Mouse (Mus musculus) brain, embryonic 14.5 days (tissue): ENCODE measurements around the gene Bpgm.

Experiments
- CTCF ChIP-seq: fragments of 200-500 bp; IDR thresholded peaks from 2 replicates; pipeline ENCODE4 v1.5.1; 2012; ENCODE audit warnings: inconsistent platforms, mild to moderate bottlenecking, moderate library complexity, borderline replicate concordance; ENCODE audit not compliant: insufficient read depth, insufficient read length; ENCODE audit errors: extremely low read depth
- POLR2A ChIP-seq: fragments of 200-500 bp; IDR thresholded peaks from 2 replicates; pipeline ENCODE4 v1.6.1; 2012; ENCODE audit warnings: mild to moderate bottlenecking, inconsistent platforms, borderline replicate concordance; ENCODE audit not compliant: poor library complexity, insufficient read depth, insufficient read length, severe bottlenecking; ENCODE audit errors: extremely low read depth

DNA sequence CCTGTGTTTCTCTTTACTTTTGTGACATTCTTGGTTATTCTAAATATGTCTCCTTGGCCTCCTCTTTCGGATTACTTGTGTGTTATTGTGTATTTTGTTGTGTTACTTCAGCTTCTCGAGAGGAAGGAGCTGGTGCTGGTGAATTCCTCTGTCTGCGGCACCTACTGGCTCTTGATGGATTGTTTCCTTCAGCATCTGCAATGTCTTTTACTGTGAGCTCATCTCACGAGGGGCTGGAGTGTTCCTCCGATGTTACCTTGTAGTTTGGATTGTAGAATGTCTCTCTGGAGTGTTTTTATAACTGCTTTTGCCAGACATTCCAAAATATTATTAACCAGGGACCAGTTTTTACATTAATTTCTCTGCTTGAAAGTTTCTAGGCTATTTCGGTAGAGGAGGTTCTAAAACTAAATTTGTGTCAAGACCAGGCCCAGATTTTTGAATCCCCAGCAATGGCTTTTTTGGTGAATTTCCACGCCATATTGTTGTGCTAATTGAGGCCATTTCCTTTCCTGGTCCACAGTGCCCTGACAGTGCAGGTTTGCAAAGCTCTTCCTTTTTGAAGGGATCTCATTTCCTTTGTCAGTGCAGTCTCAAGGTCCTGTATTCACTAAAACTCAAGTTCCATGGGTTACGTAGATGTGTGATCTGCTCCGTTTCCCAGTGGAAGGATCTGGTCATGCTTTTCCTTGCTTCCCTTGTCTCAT is 78.4 kb downstream of the Bpgm start:
- TF ChIP-seq POLR2A (no peak), CTCF (no peak)
